Mouse (Mus musculus) small intestine, adult 2 months (tissue): ENCODE results near the gene Eid1.

Source experiments
- CTCF ChIP-seq: fragments of 200-500 bp; IDR thresholded peaks from 2 replicates; pipeline ENCODE4 v1.5.1; 2012; ENCODE audit warnings: low read depth, mild to moderate bottlenecking, control low read depth, inconsistent platforms, low read length, moderate library complexity, mixed read lengths; ENCODE audit not compliant: insufficient replicate concordance, insufficient read length; ENCODE audit errors: extremely low read depth
- POLR2A ChIP-seq: fragments of 200-500 bp; IDR thresholded peaks from 2 replicates; pipeline ENCODE4 v1.6.1; 2012; ENCODE audit warnings: low read depth, mild to moderate bottlenecking, control low read depth, inconsistent platforms, low read length, moderate library complexity

DNA sequence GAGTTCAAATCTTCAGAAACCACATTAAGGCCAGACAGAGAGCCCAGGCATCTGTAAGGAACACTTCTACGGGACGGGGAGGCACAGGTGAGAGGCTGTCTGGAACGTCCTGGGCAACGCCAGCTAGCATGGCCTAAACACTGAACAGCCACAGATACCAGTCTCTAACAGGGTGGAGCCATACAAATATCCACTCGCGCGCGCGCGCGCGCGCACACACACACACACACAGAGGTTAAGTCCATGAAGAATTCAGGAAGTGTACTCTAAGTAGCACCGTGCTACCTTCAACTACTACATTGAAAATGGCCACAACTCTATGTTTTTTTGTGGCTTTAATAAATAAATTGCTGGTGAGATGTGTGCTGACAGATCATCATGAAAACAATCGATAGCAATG is 49.7 kb upstream of the Eid1 start:
- TF ChIP-seq CTCF (no peak), POLR2A (no peak)
